Mouse (Mus musculus) G1E (cell line): ENCODE data around the gene Rap1b.

Experiments
- CTCF ChIP-seq: IDR thresholded peaks from 2 replicates; pipeline ENCODE4 v1.5.1; 2012; ENCODE audit warnings: low read depth, low read length, inconsistent platforms, mixed read lengths
- GATA1 ChIP-seq: IDR thresholded peaks from 2 replicates; pipeline ENCODE4 v1.6.1; 2012; ENCODE audit warnings: borderline replicate concordance, low read length, inconsistent platforms, mixed read lengths
- POLR2AphosphoS5 ChIP-seq: IDR thresholded peaks from 2 replicates; pipeline ENCODE4 v1.6.1; 2012; ENCODE audit warnings: low read depth, low read length, inconsistent platforms; ENCODE audit not compliant: insufficient replicate concordance

GRCm38 (mm10) chr10:117873952-117874351 is 28.1 kb upstream of the Rap1b start:
- TF ChIP-seq CTCF: no peak
- no peak for TF ChIP-seq GATA1
- no peak for TF ChIP-seq POLR2AphosphoS5
